Mouse (Mus musculus): ENCODE data around the gene A230072I06Rik.

The A230072I06Rik gene

DNA sequence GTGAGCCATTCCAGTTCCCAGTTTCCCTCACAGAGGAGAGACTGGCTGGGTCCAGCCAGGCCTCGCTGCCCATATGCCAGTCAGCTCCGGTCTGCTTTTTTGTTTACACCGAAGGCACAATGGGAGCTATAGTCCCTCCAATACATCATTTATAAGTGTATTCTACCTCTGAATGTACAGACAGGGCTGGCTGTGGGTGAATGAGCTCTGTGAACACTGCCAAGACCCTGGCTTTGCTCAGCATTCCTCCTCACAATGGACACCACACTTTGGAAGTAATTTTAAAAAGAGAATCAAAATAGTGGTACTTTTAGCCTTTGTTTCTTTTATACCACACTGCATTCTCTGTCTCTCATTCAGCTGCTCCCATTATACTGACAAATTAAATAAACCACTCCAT, 44.6 kb downstream of the A230072I06Rik start:
- DNase-seq (ENCODE audit: low spot score), result no peak

DNA sequence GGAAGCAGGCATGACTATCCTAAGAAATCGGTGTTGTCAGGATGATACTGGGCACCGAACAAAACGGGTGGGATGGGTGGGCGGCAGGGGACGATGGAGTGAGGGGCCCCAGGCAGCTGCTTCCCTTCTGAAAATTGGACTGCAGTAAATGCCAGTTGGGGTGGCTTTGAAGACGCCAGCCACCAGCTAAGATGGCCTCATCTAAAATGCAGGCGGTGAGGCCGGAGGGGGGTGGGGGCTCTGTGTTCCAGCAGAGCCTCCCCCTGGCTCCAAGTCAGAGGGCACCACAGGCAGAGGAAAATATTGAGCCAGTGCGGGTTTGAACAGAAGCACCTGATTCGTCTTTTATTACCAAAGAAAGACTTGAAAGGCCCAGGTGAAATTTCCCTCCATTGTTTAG, 45.9 kb downstream of the A230072I06Rik start:
- DNase-seq (ENCODE audit: low spot score), result no peak

GRCm38 (mm10) chr8:12324991-12325601, 46.5 kb downstream of the A230072I06Rik start:
- no peak for DNase-seq (ENCODE audit: low spot score)

DNA sequence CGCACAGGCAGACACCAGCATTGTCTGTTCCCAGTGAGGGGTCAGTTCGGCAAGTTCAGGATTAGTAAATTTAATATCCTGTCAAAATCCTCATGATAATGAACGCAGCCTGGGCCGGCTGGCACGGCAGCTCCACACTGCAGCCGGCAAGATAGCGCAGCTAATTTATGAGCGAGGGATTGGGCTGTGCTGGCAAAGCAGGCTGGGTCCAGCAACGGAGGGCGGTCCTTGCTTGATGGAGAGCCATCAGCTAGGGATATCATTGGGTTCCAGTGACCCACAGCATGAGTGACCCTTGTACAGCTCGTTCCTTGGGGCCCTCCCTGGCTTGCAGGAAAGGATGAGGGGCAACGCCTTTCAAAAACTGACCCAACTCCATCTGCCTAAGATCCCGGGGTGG, 48.6 kb downstream of the A230072I06Rik start:
- no peak for DNase-seq (ENCODE audit: low spot score)

DNA sequence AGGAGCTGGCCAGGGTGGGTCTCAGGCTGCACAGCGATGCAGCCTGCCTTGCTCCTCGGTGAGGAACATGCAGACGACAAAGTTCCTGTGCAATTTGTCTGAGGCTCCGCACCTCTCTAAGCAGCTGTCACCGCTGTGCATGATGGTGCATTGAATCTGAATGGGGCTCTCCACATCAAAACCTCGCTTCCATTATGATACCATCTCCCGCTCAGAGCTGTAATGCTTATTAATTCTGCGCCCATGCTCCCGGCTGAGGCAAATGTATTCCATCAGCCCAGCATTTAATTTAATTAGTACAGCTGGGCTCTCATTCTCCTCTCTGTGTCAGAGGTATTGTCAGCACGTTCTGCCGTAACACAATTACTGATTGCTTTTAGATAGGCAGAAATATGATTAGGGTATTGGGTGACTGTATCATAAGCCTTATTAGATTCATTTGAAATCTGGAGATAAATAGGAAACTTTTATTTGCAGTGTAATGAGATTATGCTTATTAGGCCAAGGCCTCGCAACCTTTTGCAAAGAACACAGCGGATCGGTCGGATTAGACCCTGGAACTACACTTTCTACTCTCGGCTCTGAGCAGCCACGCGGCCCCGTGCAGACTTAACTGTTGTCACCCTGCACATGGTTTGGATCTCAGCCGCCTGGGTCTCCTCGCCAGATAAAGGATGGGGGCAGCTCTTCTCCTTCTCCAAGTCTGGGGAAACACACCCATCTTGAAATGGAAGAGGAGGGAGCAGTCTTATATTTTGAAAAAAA, 49.3 kb downstream of the A230072I06Rik start:
- no peak for DNase-seq (ENCODE audit: low spot score)

DNA sequence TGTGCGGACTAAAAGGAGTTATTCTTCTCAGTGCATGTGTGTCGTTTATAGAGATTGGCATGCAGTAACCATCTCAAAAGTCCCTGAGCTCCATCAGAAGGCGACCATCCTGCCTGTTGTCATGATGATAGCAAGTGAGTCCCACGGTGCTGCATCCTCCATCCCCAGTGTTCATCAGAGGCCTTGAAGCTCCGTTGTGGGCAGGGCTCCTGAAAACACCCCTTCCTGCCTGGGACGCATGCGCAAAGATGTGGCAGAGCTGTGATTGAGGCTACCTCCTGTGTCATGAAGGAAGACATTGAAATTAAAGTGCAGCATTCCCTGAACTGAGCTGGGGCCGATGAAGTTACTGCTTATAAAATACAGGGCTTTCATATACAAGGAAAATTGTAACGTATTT, 49.9 kb downstream of the A230072I06Rik start:
- no peak for DNase-seq (ENCODE audit: low spot score)

- no peak for DNase-seq (ENCODE audit: low spot score)
Observed at GRCm38 (mm10) chr8:12330066-12330465, 51.4 kb downstream of the A230072I06Rik start.

Data from adipocyte (in vitro differentiated cells).